Mouse (Mus musculus): ENCODE measurements at regions not wholly inside any gene's neighbourhood (a gene's known extent, or its start where the extent isn't known, plus 50 kb on each side); places are given as distances from the start of the nearest gene placed in this dataset.
"Not testable (repeated sequence)": the region's sequence is repeated elsewhere in the genome, so short reads cannot be mapped to it uniquely, and the experiment has no call there.

GRCm38 (mm10) chr8:34305542-34306485 is 194.3 kb upstream of the Gm10131 start:
- H3K27me3 ChIP-seq, result no peaks in the 10 kb centered on the region
- CTCF ChIA-PET, result interaction anchor here (1.4 kb wide), 1 partner anchor 9 kb away, joined by 4 read pairs; no protein-coding TSS in a partner anchor
- in situ Hi-C loops (cut with MboI; ENCODE audit: low pct_unique_long_range_greater_than_20kb), result no loop called here
- DNase-seq (ENCODE audit: low read depth, low spot score) (no peak), ATAC-seq (no peak)
- POLR2A ChIA-PET, result no interaction called here
- TF ChIP-seq CTCF (IDR thresholded peaks at IDR 0.05), result no peak

DNA sequence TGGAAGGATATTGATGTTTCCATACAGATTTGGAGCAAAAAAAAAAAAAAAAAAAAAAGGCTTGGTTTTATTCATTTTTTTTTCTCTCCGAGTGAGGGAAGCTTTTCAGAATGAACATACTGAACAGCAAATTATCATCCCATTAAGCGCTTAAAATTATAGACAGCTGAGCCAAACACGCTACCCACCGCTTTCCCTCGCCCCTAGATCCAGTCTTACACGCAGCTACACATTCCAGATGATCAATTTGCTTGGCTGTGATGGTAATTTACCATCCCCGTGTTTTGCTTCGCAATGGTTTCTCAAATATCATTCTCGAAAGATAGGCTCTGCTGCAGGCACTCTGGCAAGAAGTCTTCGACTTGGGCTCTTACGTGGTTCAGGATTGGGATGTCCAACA is 192.3 kb upstream of the Gm10131 start:
- in situ Hi-C loops (cut with MboI; ENCODE audit: low pct_unique_long_range_greater_than_20kb), result no loop called here

GRCm38 (mm10) chr8:34300331-34300903 is 188.9 kb upstream of the Gm10131 start:
- no peak for TF ChIP-seq CTCF (IDR thresholded peaks at IDR 0.05)
- H3K27me3 ChIP-seq, result no peaks in the 10 kb centered on the region
- DNase-seq (ENCODE audit: low read depth, low spot score), result no peak
- no peak for ATAC-seq
- ChIA-PET POLR2A (no interaction called here), CTCF (interaction anchor here (0.7 to 1.6 kb wide), 2 partner anchors 12 to 41 kb away, joined by 3 to 5 read pairs; no protein-coding TSS in a partner anchor)
- in situ Hi-C loops (cut with MboI; ENCODE audit: low pct_unique_long_range_greater_than_20kb), result no loop called here

More for the DNA sequence above, 192.3 kb upstream of the Gm10131 start:
- CTCF ChIA-PET, result no interaction called here
- ATAC-seq, result no peak
- H3K27me3 ChIP-seq, result no peaks in the 10 kb centered on the region
- no peak for DNase-seq (ENCODE audit: low read depth, low spot score)
- no peak for TF ChIP-seq CTCF (IDR thresholded peaks at IDR 0.05)
- POLR2A ChIA-PET, result no interaction called here

DNA sequence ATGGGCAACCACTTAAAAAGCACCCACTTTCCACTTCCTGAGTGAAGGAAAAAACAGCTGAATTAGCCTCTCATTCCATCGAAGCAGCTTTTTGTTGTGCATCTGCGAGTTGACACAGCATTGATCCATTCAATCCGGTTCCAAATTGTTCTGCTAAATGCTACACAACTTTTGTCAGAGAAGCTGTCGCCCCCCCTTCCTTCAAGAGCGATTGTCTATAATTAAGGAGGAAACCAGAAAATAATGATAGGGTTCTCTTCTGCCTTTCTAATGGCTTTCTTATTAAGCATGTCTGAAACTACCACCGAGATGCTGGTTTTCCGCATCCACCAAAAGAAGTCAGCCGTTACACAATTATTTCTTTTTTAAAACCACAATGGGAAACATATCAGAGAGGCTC is 183.2 kb upstream of the Gm10131 start:
- CTCF ChIA-PET, result no interaction called here
- H3K27me3 ChIP-seq, result no peaks in the 10 kb centered on the region
- in situ Hi-C loops (cut with MboI; ENCODE audit: low pct_unique_long_range_greater_than_20kb), result no loop called here
- no peak for TF ChIP-seq CTCF (IDR thresholded peaks at IDR 0.05)
- DNase-seq (ENCODE audit: low read depth, low spot score) (no peak), ATAC-seq (no peak)
- POLR2A ChIA-PET, result no interaction called here

DNA sequence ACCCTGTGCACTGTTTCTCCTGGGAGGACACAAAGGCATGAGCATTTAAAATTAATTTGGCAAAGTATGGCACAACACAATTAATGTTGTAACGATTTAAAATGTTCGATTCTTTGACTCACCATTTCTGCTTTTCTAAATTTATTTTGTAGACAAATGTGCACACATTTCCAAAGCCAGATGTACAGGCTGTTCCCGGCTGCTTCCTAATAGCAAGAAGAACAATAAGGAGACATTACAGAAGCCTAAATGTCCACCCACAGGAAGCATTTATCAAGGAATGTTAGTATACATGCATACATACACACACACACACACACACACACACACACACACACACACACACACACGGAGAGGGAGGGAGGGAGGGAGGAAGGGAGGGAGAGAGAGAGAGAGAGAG is 179.1 kb upstream of the Gm10131 start:
- ATAC-seq, result no peak
- in situ Hi-C loops (cut with MboI; ENCODE audit: low pct_unique_long_range_greater_than_20kb), result no loop called here

GRCm38 (mm10) chr8:34287801-34288200 is 176.3 kb upstream of the Gm10131 start:
- no peaks in the 10 kb centered on the region for H3K27me3 ChIP-seq
- ATAC-seq (peak; percentile 71), DNase-seq (ENCODE audit: low read depth, low spot score) (peak; percentile 67)
- ChIA-PET POLR2A (no interaction called here), CTCF (interaction anchor here (1.0 kb wide), 1 partner anchor 13 kb away, joined by 5 read pairs; no protein-coding TSS in a partner anchor)
- TF ChIP-seq CTCF (IDR thresholded peaks at IDR 0.05), result no peak
- in situ Hi-C loops (cut with MboI; ENCODE audit: low pct_unique_long_range_greater_than_20kb), result no loop called here

More for the DNA sequence above, 179.1 kb upstream of the Gm10131 start:
- CTCF ChIA-PET, result no interaction called here
- H3K27me3 ChIP-seq, result no peaks in the 10 kb centered on the region
- DNase-seq (ENCODE audit: low read depth, low spot score), result no peak
- POLR2A ChIA-PET, result no interaction called here
- TF ChIP-seq CTCF (IDR thresholded peaks at IDR 0.05), result no peak

GRCm38 (mm10) chr8:34284576-34284975 is 173.0 kb upstream of the Gm10131 start:
- ChIA-PET CTCF (interaction anchor here (1.2 kb wide), 1 partner anchor 59 kb away, joined by 3 read pairs; no protein-coding TSS in a partner anchor), POLR2A (no interaction called here)
- no peaks in the 10 kb centered on the region for H3K27me3 ChIP-seq
- ATAC-seq (no peak), DNase-seq (ENCODE audit: low read depth, low spot score) (no peak)
- in situ Hi-C loops (cut with MboI; ENCODE audit: low pct_unique_long_range_greater_than_20kb), result loop anchor here (5.0 kb wide), 2 partner anchors 97 to 528 kb away; no protein-coding TSS in a partner anchor
- no peak for TF ChIP-seq CTCF (IDR thresholded peaks at IDR 0.05)

GRCm38 (mm10) chr8:34280433-34280832 is 168.9 kb upstream of the Gm10131 start:
- ChIA-PET CTCF (no interaction called here), POLR2A (no interaction called here)
- in situ Hi-C loops (cut with MboI; ENCODE audit: low pct_unique_long_range_greater_than_20kb), result loop anchor here (5.0 kb wide), 2 partner anchors 93 to 532 kb away; no protein-coding TSS in a partner anchor
- ATAC-seq, result no peak
- H3K27me3 ChIP-seq, result no peaks in the 10 kb centered on the region
- TF ChIP-seq CTCF (IDR thresholded peaks at IDR 0.05), result no peak
- no peak for DNase-seq (ENCODE audit: low read depth, low spot score)

DNA sequence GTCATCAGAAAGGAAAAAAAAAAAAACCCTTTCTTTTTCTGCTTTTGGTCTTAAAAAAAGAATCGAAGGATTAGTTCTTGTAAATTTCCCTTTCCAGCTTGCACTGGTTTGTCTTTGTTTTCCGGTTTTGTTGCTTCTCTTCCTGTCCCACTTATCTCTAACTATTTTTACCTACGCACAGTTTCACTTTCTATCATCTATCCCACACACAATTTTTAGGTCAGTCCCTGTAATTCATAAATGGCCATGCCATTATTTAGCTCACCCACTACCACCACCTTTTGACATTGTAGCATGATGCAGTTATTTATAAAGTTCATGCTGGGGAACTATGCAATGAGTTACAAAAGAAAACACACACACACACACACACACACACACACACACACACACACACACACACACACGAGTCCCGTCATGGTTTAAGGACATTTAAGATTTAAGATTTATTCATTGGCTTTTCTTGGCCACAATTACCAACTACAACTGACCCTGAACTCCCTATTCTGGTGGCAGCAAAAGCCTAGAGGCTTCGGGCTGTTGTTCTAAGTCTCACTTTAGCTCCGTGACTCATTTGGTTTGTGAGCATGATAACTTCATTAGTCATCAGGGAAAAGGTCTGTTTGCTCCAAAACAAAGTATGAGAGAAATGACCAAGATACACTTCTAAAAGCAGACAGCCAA is 164.6 kb upstream of the Gm10131 start:
- no peaks in the 10 kb centered on the region for H3K27me3 ChIP-seq
- DNase-seq (ENCODE audit: low read depth, low spot score) (peak; percentile 84), ATAC-seq (peak; percentile 93)
- CTCF ChIA-PET, result interaction anchor here (0.7 kb wide), 1 partner anchor 545 kb away, joined by 3 read pairs; no protein-coding TSS in a partner anchor
- TF ChIP-seq CTCF (IDR thresholded peaks at IDR 0.05), result no peak
- POLR2A ChIA-PET, result interaction anchor here (0.6 to 0.7 kb wide), 4 partner anchors 76 to 1192 kb away, joined by 3 to 7 read pairs (median 3); no protein-coding TSS in a partner anchor
- in situ Hi-C loops (cut with MboI; ENCODE audit: low pct_unique_long_range_greater_than_20kb), result no loop called here

GRCm38 (mm10) chr8:34274796-34275195 is 163.3 kb upstream of the Gm10131 start:
- ATAC-seq; POLR2A ChIA-PET; CTCF ChIA-PET; H3K27me3 ChIP-seq; DNase-seq (ENCODE audit: low read depth, low spot score): not testable (repeated sequence)
- in situ Hi-C loops (cut with MboI; ENCODE audit: low pct_unique_long_range_greater_than_20kb), result loop anchor here (5.0 kb wide), 1 partner anchor 37 kb away; no protein-coding TSS in a partner anchor
